Mouse (Mus musculus) 3T3-L1 (cell line): ENCODE measurements around the gene Rpa2.
"Not testable (repeated sequence)": the region's sequence is repeated elsewhere in the genome, so short reads cannot be mapped to it uniquely, and the experiment has no call there.

Experiments used
- DNase-seq: peaks from one replicate; pipeline ENCODE4 v3.0.0-alpha.2; 2015; ENCODE audit warnings: low read depth, low spot score

Rpa2 gene

GRCm38 (mm10) chr4:132762602-132763001, 5.5 kb upstream of the Rpa2 start:
- DNase-seq = no peak

GRCm38 (mm10) chr4:132763125-132763524, 5.0 kb upstream of the Rpa2 start:
- DNase-seq = not testable (repeated sequence)

GRCm38 (mm10) chr4:132771776-132772175, 3.6 kb downstream of the Rpa2 start:
- DNase-seq = no peak

GRCm38 (mm10) chr4:132774905-132775304, 6.8 kb downstream of the Rpa2 start:
- DNase-seq = no peak

GRCm38 (mm10) chr4:132776764-132777163, 8.6 kb downstream of the Rpa2 start:
- DNase-seq = peak; percentile 67

GRCm38 (mm10) chr4:132778562-132779201, 10.6 kb downstream of the Rpa2 start:
- DNase-seq = no peak

GRCm38 (mm10) chr4:132780288-132780687, 12.2 kb downstream of the Rpa2 start:
- no peak for DNase-seq

- DNase-seq = no peak
Observed at GRCm38 (mm10) chr4:132783732-132784131, 15.6 kb downstream of the Rpa2 start.

GRCm38 (mm10) chr4:132785228-132785627, 17.1 kb downstream of the Rpa2 start:
- DNase-seq = no peak

- no peak for DNase-seq
Observed at GRCm38 (mm10) chr4:132789731-132790130, 21.6 kb downstream of the Rpa2 start.

- DNase-seq = not testable (repeated sequence)
Observed at GRCm38 (mm10) chr4:132793322-132794004, 25.3 kb downstream of the Rpa2 start.

GRCm38 (mm10) chr4:132794028-132794427, 25.9 kb downstream of the Rpa2 start:
- no peak for DNase-seq

- no peak for DNase-seq
Observed at GRCm38 (mm10) chr4:132794760-132795159, 26.6 kb downstream of the Rpa2 start.

- no peak for DNase-seq
Observed at GRCm38 (mm10) chr4:132795171-132795570, 27.0 kb downstream of the Rpa2 start.

GRCm38 (mm10) chr4:132796196-132796886, 28.2 kb downstream of the Rpa2 start, which contains the start of gene Themis2:
Gene Themis2 (minus strand): TSS chr4:132796387.
- no peak for DNase-seq

GRCm38 (mm10) chr4:132797461-132797860, 29.3 kb downstream of the Rpa2 start:
- DNase-seq = no peak

- DNase-seq = no peak
Observed at GRCm38 (mm10) chr4:132798028-132798427, 29.9 kb downstream of the Rpa2 start.

- not testable (repeated sequence) for DNase-seq
Observed at GRCm38 (mm10) chr4:132798666-132799065, 30.5 kb downstream of the Rpa2 start.

GRCm38 (mm10) chr4:132799845-132800244, 31.7 kb downstream of the Rpa2 start:
- no peak for DNase-seq

- no peak for DNase-seq
Observed at GRCm38 (mm10) chr4:132801176-132802077, 33.3 kb downstream of the Rpa2 start.

GRCm38 (mm10) chr4:132802171-132802637, 34.1 kb downstream of the Rpa2 start:
- no peak for DNase-seq
